Mouse (Mus musculus): Measurements from ENCODE around the gene Krt7. TPM values are rescaled to one million over a fixed set of nuclear protein-coding genes. Genes with fewer than 3 reads are reported as not detected.

Krt7 gene
- polyA plus RNA-seq, 1 experiment from 2014 or later = 156 TPM

- ATAC-seq = no peak
- WGBS = 50% methylated on average over 4 of the region's 4 CpGs
- no peak overlapping the region for H3K27ac ChIP-seq (ENCODE audit: low read length)
These were observed 36.0 kb upstream of the Krt7 start for GRCm38 (mm10) chr15:101374879-101375278.

GRCm38 (mm10) chr15:101375956-101376775 is 34.7 kb upstream of the Krt7 start:
- no peak for ATAC-seq
- no peak overlapping the region for H3K27ac ChIP-seq (ENCODE audit: low read length)
- peaks cover 28% of the 10 kb centered on the region for H3K4me1 ChIP-seq (ENCODE audit: control insufficient read depth, insufficient read depth, low read length)

More at GRCm38 (mm10) chr15:101374879-101375278, 36.0 kb upstream of the Krt7 start:
- Histone ChIP-seq H3K9me3 (ENCODE audit: control insufficient read depth, low read length) (no peaks in the 10 kb centered on the region), H3K36me3 (ENCODE audit: control insufficient read depth, insufficient read depth, low read length) (no peaks in the 10 kb centered on the region), H3K4me1 (ENCODE audit: control insufficient read depth, insufficient read depth, low read length) (peaks cover 38% of the 10 kb centered on the region), H3K9ac (ENCODE audit: low read depth, low read length) (no peak overlapping the region), H3K4me2 (ENCODE audit: low read depth, low read length) (no peak overlapping the region), H3K27me3 (replicated peaks; ENCODE audit: control insufficient read depth, insufficient read depth, low read length) (no peaks in the 10 kb centered on the region), H3K4me3 (ENCODE audit: low read length) (no peak overlapping the region)

GRCm38 (mm10) chr15:101376776-101377061 is 34.1 kb upstream of the Krt7 start:
- peaks cover 32% of the 10 kb centered on the region for H3K4me1 ChIP-seq (ENCODE audit: control insufficient read depth, insufficient read depth, low read length)
- no peaks in the 10 kb centered on the region for H3K36me3 ChIP-seq (ENCODE audit: control insufficient read depth, insufficient read depth, low read length)
- no peak overlapping the region for H3K4me2 ChIP-seq (ENCODE audit: low read depth, low read length)
- no peaks in the 10 kb centered on the region for H3K9me3 ChIP-seq (ENCODE audit: control insufficient read depth, low read length)
- H3K27me3 ChIP-seq (replicated peaks; ENCODE audit: control insufficient read depth, insufficient read depth, low read length) = no peaks in the 10 kb centered on the region
- no peak overlapping the region for H3K9ac ChIP-seq (ENCODE audit: low read depth, low read length)
- no peak overlapping the region for H3K4me3 ChIP-seq (ENCODE audit: low read length)
- no peak for ATAC-seq
- H3K27ac ChIP-seq (ENCODE audit: low read length) = no peak overlapping the region
- 66% methylated on average over 5 of the region's 5 CpGs for WGBS

More at GRCm38 (mm10) chr15:101375956-101376775, 34.7 kb upstream of the Krt7 start:
- Histone ChIP-seq H3K36me3 (ENCODE audit: control insufficient read depth, insufficient read depth, low read length) (no peaks in the 10 kb centered on the region), H3K4me2 (ENCODE audit: low read depth, low read length) (no peak overlapping the region), H3K9me3 (ENCODE audit: control insufficient read depth, low read length) (no peaks in the 10 kb centered on the region), H3K4me3 (ENCODE audit: low read length) (no peak overlapping the region), H3K9ac (ENCODE audit: low read depth, low read length) (no peak overlapping the region), H3K27me3 (replicated peaks; ENCODE audit: control insufficient read depth, insufficient read depth, low read length) (no peaks in the 10 kb centered on the region)
- 87% methylated on average over 6 of the region's 6 CpGs for WGBS

GRCm38 (mm10) chr15:101378646-101379045 is 32.2 kb upstream of the Krt7 start:
- H3K4me1 ChIP-seq (ENCODE audit: control insufficient read depth, insufficient read depth, low read length) = peaks cover 18% of the 10 kb centered on the region
- 81% methylated on average over 5 of the region's 5 CpGs for WGBS

GRCm38 (mm10) chr15:101381758-101382157 is 29.1 kb upstream of the Krt7 start:
- Histone ChIP-seq H3K27me3 (replicated peaks; ENCODE audit: control insufficient read depth, insufficient read depth, low read length) (no peaks in the 10 kb centered on the region), H3K4me3 (ENCODE audit: low read length) (no peak overlapping the region), H3K27ac (ENCODE audit: low read length) (no peak overlapping the region), H3K9me3 (ENCODE audit: control insufficient read depth, low read length) (no peaks in the 10 kb centered on the region), H3K4me2 (ENCODE audit: low read depth, low read length) (no peak overlapping the region), H3K36me3 (ENCODE audit: control insufficient read depth, insufficient read depth, low read length) (no peaks in the 10 kb centered on the region), H3K4me1 (ENCODE audit: control insufficient read depth, insufficient read depth, low read length) (peaks cover 11% of the 10 kb centered on the region), H3K9ac (ENCODE audit: low read depth, low read length) (peak overlapping the region; percentile 34; the same call in 1 of the 2 replicates)
- 0 out of 2 replicates have a peak, but pooled peaks have one; percentile 34 for ATAC-seq
- 46% methylated on average over 9 of the region's 9 CpGs for WGBS

More at GRCm38 (mm10) chr15:101378646-101379045, 32.2 kb upstream of the Krt7 start:
- no peaks in the 10 kb centered on the region for H3K36me3 ChIP-seq (ENCODE audit: control insufficient read depth, insufficient read depth, low read length)
- no peaks in the 10 kb centered on the region for H3K9me3 ChIP-seq (ENCODE audit: control insufficient read depth, low read length)
- ATAC-seq = no peak
- H3K4me2 ChIP-seq (ENCODE audit: low read depth, low read length) = no peak overlapping the region
- no peak overlapping the region for H3K27ac ChIP-seq (ENCODE audit: low read length)
- H3K4me3 ChIP-seq (ENCODE audit: low read length) = no peak overlapping the region
- no peak overlapping the region for H3K9ac ChIP-seq (ENCODE audit: low read depth, low read length)
- no peaks in the 10 kb centered on the region for H3K27me3 ChIP-seq (replicated peaks; ENCODE audit: control insufficient read depth, insufficient read depth, low read length)

GRCm38 (mm10) chr15:101382811-101383210 is 28.0 kb upstream of the Krt7 start:
- no peak overlapping the region for H3K9ac ChIP-seq (ENCODE audit: low read depth, low read length)
- no peak for ATAC-seq
- WGBS = 78% methylated on average over 11 of the region's 11 CpGs
- H3K9me3 ChIP-seq (ENCODE audit: control insufficient read depth, low read length) = no peaks in the 10 kb centered on the region
- no peak overlapping the region for H3K4me3 ChIP-seq (ENCODE audit: low read length)
- H3K27me3 ChIP-seq (replicated peaks; ENCODE audit: control insufficient read depth, insufficient read depth, low read length) = no peaks in the 10 kb centered on the region
- no peaks in the 10 kb centered on the region for H3K36me3 ChIP-seq (ENCODE audit: control insufficient read depth, insufficient read depth, low read length)
- no peak overlapping the region for H3K4me2 ChIP-seq (ENCODE audit: low read depth, low read length)
- H3K27ac ChIP-seq (ENCODE audit: low read length) = no peak overlapping the region
- peaks cover 9% of the 10 kb centered on the region for H3K4me1 ChIP-seq (ENCODE audit: control insufficient read depth, insufficient read depth, low read length)

GRCm38 (mm10) chr15:101384610-101385009 is 26.2 kb upstream of the Krt7 start:
- H3K36me3 ChIP-seq (ENCODE audit: control insufficient read depth, insufficient read depth, low read length) = no peaks in the 10 kb centered on the region
- no peaks in the 10 kb centered on the region for H3K9me3 ChIP-seq (ENCODE audit: control insufficient read depth, low read length)
- no peak overlapping the region for H3K27ac ChIP-seq (ENCODE audit: low read length)
- H3K4me3 ChIP-seq (ENCODE audit: low read length) = no peak overlapping the region
- H3K4me2 ChIP-seq (ENCODE audit: low read depth, low read length) = no peak overlapping the region
- H3K4me1 ChIP-seq (ENCODE audit: control insufficient read depth, insufficient read depth, low read length) = peaks cover 14% of the 10 kb centered on the region
- H3K27me3 ChIP-seq (replicated peaks; ENCODE audit: control insufficient read depth, insufficient read depth, low read length) = no peaks in the 10 kb centered on the region
- WGBS = 78% methylated on average over 7 of the region's 7 CpGs
- no peak overlapping the region for H3K9ac ChIP-seq (ENCODE audit: low read depth, low read length)
- ATAC-seq = no peak

- H3K9me3 ChIP-seq (ENCODE audit: control insufficient read depth, low read length) = no peaks in the 10 kb centered on the region
- H3K27me3 ChIP-seq (replicated peaks; ENCODE audit: control insufficient read depth, insufficient read depth, low read length) = no peaks in the 10 kb centered on the region
- no peak overlapping the region for H3K9ac ChIP-seq (ENCODE audit: low read depth, low read length)
- no peak for ATAC-seq
- no peak overlapping the region for H3K27ac ChIP-seq (ENCODE audit: low read length)
- no peak overlapping the region for H3K4me3 ChIP-seq (ENCODE audit: low read length)
- H3K36me3 ChIP-seq (ENCODE audit: control insufficient read depth, insufficient read depth, low read length) = no peaks in the 10 kb centered on the region
- no peak overlapping the region for H3K4me2 ChIP-seq (ENCODE audit: low read depth, low read length)
- WGBS = 81% methylated on average over 6 of the region's 6 CpGs
- peaks cover 14% of the 10 kb centered on the region for H3K4me1 ChIP-seq (ENCODE audit: control insufficient read depth, insufficient read depth, low read length)
These were observed 25.8 kb upstream of the Krt7 start for GRCm38 (mm10) chr15:101385064-101385463.

GRCm38 (mm10) chr15:101387176-101387575 is 23.7 kb upstream of the Krt7 start:
- no peaks in the 10 kb centered on the region for H3K27me3 ChIP-seq (replicated peaks; ENCODE audit: control insufficient read depth, insufficient read depth, low read length)
- no peak overlapping the region for H3K4me2 ChIP-seq (ENCODE audit: low read depth, low read length)
- ATAC-seq = 0 out of 2 replicates have a peak, but pooled peaks have one; percentile 29
- H3K4me3 ChIP-seq (ENCODE audit: low read length) = no peak overlapping the region
- no peaks in the 10 kb centered on the region for H3K36me3 ChIP-seq (ENCODE audit: control insufficient read depth, insufficient read depth, low read length)
- no peak overlapping the region for H3K9ac ChIP-seq (ENCODE audit: low read depth, low read length)
- peaks cover 5% of the 10 kb centered on the region; the same call in 1 of the 2 replicates for H3K4me1 ChIP-seq (ENCODE audit: control insufficient read depth, insufficient read depth, low read length)
- H3K9me3 ChIP-seq (ENCODE audit: control insufficient read depth, low read length) = no peaks in the 10 kb centered on the region
- WGBS = 61% methylated on average over 3 of the region's 3 CpGs
- no peak overlapping the region for H3K27ac ChIP-seq (ENCODE audit: low read length)

Data from intestine, embryonic 16.5 days (tissue).